Comparison of ENCODE assay signal across 14 mouse cellular contexts in genomic region chr17:89960368-89960767, GRCm38 (mm10). TPM values are rescaled to one million over a fixed set of nuclear protein-coding genes. Genes with fewer than 3 reads are reported as not detected.
DNase-seq lines count a peak whose midpoint lies in the region; TF ChIP-seq lines count a peak whose summit lies in the region.
"Had no signal": no experiment of that assay in that cellular context is flagged by ENCODE, and none has a peak within 500 bp of the region (broad histone marks: within the 10 kb centered on the region; RNA-seq: fewer than 3 reads in every experiment).

No protein-coding gene starts in this region.

- TF ChIP-seq POLR2A in brain, embryonic 14.5 days (IDR thresholded peaks at IDR 0.05; ENCODE audit: borderline replicate concordance, extremely low read depth, insufficient read depth, insufficient read length, poor library complexity, severe bottlenecking): no peak

- DNase-seq in cerebellum, adult 11-12 months: peak; percentile 19
- no peak for DNase-seq in cerebellum, postnatal 4 days (ENCODE audit: low spot score in 2 of 2)
- peak; percentile 28 for DNase-seq in layer of hippocampus, adult 11-12 months (ENCODE audit: low spot score)
- no peak for DNase-seq in layer of hippocampus, postnatal 10 days (ENCODE audit: low spot score in 2 of 2)
- DNase-seq in brain, embryonic 14.5 days (ENCODE audit: low read depth): peak; percentile 23
- peak; percentile 57 for DNase-seq in layer of hippocampus, adult 9-10 months (ENCODE audit: low spot score)
- no peak for DNase-seq in urinary bladder, postnatal 36 days (ENCODE audit: low spot score in 2 of 2)
- DNase-seq in adrenal gland, postnatal 36 days: no peak
- DNase-seq: adrenal gland, postnatal 14 days; gastrocnemius, postnatal 10 days; kidney, adult 18-20 months; kidney, postnatal 36 days; right cerebral cortex, postnatal 25 days; thymus, postnatal 14 days had no signal

- TF ChIP-seq CTCF in brain, embryonic 14.5 days (IDR thresholded peaks at IDR 0.05; ENCODE audit: borderline replicate concordance, extremely low read depth, insufficient read depth, insufficient read length): no peak

RNA-seq across cellular contexts. Expression of gene Gm10184, which starts 50.1 kb away (rescaled TPM):
- 10 to 100 TPM; 10.4 to 13.0 TPM for total RNA-seq in layer of hippocampus, postnatal 10 days (2021)
- 7.5 and 10.2 TPM in 2 replicates for polyA plus RNA-seq in brain, embryonic 14.5 days (2012; rRNA removed)
- total RNA-seq in adrenal gland, postnatal 36 days (2021): 10 to 100 TPM; 11.4 to 12.5 TPM

Comparison
In these comparisons a context has a peak if more than half of its experiments do, and no peak if none do; other contexts are left out.
1. DNase-seq: peak in cerebellum, adult 11-12 months (single experiment), layer of hippocampus, adult 11-12 months (single experiment), brain, embryonic 14.5 days (single experiment) and layer of hippocampus, adult 9-10 months (single experiment); none in cerebellum, postnatal 4 days (0 of 2), layer of hippocampus, postnatal 10 days (0 of 2), urinary bladder, postnatal 36 days (0 of 2) and adrenal gland, postnatal 36 days (0 of 2).